Mouse (Mus musculus) layer of hippocampus, adult 8-10 months (tissue): ENCODE measurements around the gene Ppp1r9a. TPM values are rescaled to one million over a fixed set of nuclear protein-coding genes. Genes with fewer than 3 reads are reported as not detected.

Source experiments
- DNase-seq, 2 experiments: peaks; one replicate each; pipeline ENCODE4 v3.0.0; 2022; ENCODE audit warnings: low spot score in 2 of 2
- total RNA-seq, 4 experiments: library from RNA; stranded (reverse); gene quantifications; 2 replicates each; pipeline ENCODE4 v1.2.4; 2022

Gene Ppp1r9a
- total RNA-seq, 4 experiments from 2014 or later, result 151 to 181 (median 164) TPM

DNA sequence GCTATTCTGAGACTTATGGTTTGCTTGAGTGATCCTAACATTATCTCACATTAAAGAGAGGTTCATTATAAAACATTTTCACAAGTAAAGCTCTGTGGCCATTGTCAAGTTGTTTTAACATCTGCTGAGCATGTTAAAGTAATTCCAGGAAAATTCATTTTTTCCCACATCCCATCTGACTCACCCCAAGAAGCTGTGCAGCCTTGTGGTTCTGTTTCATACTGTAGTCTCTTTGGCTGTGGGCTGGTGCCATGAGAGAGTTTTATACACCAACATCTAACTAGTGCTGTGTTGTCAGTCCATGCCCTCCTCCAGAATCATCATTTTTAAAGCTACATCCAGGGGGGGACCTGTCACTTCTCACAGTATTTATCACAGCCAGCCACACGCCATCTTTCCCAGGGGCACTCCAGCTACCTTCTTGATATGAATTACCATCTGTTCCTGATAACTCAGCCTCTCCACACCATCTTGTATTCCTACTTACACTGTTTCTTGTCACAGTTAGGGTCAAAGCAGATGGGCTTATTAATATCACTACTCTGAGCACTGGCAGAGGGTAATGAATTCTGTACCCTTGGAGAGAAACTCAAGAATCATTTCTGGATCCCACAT, 252.7 kb downstream of the Ppp1r9a start:
- no peak for DNase-seq

DNA sequence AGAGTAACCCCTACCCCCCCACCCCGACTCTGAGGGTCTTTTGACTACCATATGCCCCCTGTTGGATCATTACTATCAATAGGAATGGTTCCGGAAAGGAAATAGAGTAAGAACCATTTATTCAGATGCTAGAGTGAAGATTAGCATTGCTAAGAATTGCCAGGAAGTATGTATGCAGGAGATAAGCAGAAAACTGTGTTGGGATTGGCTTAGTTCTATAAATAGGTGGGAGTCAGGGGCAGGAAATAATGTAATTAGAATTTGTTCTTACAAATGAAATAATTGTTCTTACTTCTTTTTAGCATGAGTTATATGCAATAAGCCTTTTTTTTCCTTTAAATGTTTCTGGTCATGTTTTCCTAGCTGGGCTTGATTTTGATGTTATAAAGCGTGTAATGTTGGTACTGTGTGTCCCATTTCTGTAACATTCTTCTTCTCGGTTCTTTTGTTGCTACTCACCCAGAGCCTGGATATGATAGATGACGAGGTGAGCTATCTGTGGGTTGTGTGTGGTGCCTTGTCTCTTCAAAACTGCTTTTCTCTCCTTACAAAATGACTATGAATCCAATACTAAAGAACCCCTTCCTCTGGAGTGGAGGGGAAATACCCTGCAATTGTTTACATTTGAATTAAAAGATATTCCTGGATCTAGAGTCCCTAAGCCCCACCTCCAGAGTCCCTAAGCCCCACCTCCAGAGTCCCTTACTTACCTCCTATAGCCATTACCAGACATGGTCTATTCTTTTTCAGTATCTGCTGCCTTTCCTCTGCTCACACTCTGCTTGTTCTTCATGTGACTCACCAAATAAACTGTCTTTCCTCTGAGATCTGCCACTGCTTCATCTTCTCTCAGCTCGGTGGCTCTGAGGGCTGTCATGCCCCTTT, 254.1 kb downstream of the Ppp1r9a start:
- no peak for DNase-seq

DNA sequence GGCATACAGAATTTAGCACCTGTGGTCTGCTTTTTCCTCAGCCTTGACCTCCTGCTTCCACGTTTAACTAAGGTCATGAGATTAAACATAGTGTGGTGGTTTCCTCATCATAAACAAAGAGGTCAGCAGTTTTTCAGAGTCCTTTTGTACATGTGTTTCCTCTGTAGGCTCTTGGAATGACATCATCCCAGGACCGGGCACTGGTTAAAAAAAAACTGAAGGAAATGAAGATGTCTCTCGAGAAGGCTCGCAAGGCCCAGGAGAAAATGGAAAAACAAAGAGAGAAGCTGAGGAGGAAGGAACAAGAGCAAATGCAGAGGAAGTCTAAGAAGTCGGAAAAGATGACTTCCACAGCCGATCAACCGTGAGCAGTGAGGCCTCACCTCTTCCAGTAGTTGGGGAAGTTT, 256.7 kb downstream of the Ppp1r9a start:
- no peak for DNase-seq

DNA sequence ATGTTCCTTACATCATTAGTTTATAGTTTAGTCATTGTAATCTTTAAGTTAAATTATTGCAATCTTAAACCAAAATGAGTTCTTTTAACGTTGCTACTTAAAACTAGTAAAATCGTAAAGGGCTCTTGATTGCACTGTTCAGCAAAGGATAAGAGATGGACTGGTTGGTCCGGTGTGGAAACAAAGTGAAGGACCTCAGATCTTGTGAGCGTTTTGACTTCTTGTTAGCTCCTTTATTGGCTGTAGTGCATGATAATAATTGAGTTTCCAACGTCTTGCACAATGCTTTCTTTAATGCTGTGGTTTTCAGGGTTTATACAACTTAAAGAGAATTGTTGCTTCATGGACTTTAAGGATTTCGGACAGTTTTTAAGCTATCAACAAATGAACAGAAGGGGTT, 259.3 kb downstream of the Ppp1r9a start:
- DNase-seq, result no peak

DNA sequence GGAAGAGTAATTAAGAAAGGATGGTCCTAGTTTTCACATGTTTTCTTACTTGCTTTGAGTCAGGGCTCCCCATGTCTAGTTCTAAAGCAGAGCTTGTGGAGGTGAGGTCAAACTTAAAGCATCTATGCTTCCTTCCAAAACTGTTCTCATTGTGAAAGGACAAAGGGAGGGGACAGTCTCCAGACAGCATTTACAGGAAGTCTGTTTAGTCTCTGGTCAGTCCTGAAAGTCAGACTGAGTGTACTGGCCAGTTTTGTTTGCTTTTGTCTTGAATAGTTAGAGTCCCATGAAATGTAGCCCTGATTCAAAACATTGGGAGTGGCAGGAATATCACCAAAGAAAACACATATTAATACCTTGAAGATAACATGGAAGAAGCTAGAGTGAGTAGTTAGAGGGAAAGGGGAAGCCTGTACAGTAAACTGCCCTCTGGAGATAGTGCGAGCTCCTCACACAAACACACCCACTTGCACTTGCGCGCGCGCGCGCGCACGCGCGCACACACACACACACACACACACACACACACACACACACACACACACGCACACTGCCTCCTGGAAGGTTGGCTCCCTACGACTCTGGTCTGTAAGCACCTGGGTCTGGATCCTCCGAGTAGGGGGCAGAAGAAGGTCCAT, 260.9 kb downstream of the Ppp1r9a start:
- no peak for DNase-seq

DNA sequence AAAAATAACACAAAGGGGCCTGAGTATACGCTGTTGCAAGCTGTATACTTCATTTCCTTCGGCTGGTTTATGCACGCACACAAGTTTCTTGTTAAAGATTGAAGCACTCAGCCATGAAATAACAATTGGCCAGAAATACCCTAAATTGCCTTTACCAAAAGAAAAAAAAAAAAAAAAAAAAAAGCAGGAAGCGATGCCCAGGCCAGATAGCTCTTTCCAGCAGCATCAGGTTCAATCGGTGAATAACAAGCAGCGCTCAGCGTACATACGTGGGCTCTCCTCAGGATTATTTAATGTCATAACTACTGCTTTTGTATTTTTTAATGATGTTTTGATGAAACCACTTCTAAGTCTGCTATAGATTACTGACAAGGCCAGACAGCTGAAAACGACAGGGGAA, 262.1 kb downstream of the Ppp1r9a start:
- no peak for DNase-seq

DNA sequence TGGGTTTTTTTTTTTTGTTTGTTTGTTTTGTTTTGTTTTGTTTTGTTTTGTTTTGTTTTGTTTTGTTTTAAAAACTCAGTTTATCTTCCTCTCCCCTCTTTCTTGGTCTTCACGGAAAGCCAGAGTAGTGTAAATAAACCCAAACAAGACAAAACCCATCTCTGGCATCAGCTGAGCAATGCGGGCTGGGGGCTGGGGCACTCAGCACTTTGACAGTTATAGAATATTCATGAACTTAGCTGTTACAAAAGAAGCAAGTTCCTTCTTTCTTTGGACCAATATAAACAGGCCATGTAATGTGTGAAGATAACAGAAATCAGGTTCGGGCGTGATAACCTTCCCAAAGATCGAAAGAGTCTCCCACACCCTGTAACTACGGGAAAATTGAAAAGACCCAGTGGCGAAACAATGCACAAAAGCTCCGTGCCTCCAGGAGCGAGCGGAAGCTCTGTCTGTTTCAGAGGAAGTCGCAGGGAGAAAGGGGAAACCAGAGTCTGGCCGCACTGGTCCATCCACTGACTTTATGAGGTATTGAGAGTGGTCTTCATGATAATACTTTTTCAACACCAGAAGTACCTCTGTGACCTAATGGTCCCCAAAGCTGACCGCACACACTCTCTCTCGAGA, 264.4 kb downstream of the Ppp1r9a start:
- no peak for DNase-seq

DNA sequence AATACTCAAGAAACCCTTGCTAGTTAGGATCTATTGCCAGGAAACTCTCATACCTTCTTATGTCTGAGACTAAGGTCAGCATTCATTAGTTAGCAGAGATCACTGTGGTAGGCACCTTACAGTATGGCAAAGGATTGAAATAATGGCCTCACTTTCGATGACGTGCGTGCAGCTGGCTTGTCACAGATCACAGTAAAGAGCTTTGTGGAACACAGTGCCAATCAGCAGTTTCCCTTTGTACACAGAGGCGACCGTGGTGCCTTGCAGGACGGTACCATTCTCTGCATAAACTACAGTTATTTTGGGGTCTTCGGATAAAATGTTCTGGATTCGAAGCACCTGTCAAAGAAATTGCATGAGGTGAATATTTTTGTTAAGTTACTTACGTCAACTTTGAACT, 265.4 kb downstream of the Ppp1r9a start:
- no peak for DNase-seq

DNA sequence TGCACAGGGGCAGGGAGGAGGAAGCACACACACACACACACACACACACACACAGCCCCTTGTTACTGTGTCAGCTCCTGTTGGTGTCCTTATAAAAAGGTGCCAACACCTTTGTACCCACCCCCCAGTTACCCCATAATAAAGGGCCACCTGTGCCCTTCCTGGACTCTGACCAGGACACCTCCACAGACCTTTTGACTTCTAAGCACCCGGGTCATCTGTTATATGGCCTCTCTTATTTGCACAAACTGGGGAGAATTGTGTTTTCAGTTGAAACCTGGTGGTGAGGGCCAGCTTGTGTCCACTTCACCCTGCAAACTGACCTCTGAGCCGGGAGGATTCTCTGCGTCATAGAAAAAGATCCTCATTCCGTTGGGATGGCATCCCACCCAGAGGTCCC, 268.7 kb downstream of the Ppp1r9a start:
- no peak for DNase-seq

DNA sequence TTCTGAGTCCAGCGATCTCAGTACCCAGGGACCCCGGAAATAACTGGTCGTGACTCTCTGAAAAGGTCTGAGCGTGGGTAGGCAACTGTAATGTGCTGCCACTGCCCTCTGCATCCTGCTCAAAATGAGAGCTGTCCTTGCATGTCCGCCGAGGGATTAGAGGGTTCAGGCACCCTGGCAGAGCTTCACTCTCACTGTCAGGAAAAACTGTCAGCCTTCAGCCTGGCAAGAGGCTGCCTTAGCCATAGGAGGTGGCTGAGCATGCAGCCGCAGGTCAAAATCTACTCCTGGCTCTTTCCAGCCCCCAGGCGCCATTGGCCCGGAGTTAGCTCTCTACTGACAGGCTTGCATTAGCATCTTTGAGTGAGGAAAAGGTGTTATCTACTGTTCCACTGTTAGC, 269.9 kb downstream of the Ppp1r9a start:
- no peak for DNase-seq

DNA sequence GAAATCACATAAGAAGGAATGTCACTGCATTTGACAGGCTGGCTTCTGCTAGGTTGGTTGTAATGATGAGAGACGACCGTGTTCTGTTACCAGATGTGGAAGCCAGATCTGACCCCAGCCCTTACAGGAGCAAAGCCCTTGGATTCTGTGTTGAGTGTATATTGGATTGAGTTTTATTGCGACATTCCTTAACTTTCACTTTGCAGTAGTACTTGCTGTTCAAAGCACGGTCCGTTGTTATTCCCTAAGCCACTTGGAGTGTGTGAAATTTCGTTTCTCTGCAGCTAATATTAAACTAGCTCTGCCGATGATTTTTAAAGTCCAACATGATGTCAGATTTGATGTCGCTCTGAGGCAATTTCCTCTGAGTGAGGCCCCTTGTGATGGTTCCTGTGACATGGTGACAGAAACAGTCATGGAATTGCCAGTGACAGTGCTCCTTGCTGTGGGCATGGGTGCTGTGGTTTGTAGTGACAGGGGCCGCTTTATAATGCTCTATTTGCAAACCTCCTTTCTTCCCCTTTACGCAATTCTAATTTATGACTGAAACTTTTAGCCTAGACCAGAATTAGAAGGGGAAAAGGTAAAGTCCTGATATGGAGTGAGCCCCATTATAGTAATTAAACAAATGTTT, 271.6 kb downstream of the Ppp1r9a start:
- DNase-seq, result no peak

DNA sequence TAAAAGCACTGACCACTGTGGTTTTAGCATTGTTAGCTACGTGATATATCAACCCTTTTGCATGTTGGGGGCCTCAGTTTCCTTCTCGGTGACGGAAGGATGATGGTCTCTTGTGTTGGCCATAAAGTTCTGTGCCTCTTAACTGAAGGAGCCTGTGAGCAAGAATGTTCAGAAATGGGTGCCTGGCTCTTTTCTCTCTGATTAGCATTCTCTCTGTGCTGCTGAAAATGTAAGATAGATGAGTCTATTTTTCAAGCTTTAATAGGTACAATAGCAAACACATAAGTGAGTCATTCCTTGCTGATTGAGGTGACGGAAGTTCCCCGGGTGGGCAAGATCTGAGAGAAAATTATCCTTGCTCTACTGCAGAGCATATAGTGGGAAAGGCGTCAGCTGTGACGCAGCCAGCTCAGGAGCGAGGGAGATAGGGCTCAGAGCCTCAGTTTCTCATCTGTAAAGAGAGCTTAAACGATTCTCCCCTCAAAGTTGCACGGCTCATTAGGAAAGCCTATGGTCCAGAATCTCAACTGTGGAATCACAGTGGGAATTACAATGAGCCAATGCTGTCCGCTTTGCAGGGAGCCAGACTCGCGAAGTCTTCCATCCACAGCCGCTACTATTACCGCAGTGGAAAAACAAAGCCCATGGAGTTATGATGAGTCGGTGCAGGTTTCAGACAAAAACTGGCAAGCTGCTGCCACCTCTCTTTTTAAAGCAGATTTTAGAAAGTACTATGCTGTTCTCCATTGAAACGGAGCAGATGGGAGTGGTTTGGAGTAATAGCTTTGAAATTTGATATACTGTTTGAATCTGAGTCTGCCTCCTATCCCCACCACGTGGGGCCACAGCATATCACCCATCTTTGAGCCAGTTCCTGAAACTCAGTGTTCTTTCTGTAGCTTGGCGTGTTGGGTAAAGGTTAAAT, 275.5 kb downstream of the Ppp1r9a start:
- DNase-seq, result peak in 1 of 2 experiments; percentile 8

DNA sequence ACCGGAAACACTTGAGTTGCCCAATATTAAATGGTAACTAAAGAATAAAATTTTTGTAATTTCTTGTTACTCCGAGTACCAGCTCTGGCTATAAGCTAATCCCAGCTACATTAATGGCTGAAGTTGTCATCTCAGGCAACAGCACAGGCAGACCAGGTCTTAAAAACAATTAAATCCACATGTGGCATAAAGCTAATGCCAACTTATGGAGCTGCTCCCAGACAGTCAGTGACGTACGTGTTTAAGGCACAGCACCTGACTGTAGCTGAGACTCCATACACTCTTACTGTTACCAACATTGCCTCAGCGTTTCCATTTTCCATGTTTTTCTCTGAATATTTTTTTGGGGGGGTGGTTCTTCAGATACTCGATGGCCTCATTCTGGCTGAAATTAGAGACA, 276.5 kb downstream of the Ppp1r9a start:
- DNase-seq, result no peak

DNA sequence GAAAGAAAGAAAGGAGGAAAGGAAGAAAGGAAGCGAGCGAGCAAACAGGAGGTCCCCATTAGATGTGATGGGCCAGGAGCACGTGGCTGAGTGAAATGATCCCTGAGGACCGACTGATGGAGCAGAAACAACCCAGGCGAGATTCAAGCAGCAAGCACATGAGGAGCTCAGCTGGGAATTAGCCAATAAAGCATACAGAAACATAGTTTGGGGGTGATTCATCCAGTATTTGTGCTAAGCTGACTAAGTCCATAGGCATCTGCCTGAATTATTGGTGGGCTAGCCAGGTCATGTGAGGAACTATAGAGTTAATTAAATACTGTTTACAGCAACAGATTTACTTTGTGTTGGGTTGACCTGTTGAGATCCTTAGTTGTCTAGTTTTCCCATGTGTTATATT, 277.9 kb downstream of the Ppp1r9a start:
- no peak for DNase-seq

DNA sequence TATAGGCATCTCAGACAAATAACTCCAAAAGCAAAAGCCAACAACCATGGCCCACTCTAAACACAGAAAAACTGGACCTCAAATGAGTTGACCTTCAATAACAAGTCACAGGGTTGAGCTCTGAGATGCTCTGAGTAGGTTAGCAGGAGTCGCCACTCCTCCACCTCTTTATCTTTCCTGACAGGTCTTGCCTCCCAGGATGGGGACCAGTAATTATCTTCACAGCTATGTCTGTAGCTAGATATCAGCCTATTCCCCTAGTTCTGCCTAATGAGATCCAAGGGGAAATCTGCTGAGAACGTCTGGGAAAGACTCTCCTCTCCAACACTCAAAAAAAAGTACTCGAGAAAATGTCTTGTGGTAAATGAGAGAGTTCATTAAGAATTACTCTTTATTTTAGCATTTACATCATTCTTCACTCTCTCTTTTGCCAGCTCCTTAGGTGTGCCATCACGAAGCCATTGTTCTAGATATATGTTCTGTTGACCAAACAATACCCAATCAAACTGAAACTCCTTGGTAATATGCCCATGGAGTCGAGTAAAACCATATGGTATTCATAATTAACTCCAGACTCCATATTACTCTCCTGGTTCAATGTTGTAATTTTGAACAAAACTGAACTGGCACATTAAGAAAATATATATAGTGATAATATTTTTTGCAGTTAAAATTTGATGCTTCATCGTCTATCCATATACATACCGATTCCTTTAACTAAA, 283.7 kb downstream of the Ppp1r9a start:
- DNase-seq, result no peak

DNA sequence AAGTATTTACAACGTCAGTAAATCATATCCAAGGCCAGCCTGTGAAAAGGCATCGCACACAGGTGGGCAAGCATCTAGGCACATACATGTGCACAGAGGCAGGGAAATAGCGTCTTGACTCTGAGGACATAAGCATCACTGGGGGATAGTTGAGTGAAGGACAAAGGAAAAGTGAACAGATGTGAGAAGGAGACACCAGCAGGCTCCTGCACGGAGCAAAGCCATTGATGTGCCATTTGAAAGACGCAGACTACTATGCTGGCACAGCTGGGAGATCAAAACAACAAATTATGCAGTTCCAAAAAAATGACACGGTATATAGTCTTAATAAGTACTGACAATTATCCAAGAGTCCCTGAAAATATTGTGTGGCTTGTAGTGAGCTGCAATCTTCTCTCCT, 284.9 kb downstream of the Ppp1r9a start:
- no peak for DNase-seq

DNA sequence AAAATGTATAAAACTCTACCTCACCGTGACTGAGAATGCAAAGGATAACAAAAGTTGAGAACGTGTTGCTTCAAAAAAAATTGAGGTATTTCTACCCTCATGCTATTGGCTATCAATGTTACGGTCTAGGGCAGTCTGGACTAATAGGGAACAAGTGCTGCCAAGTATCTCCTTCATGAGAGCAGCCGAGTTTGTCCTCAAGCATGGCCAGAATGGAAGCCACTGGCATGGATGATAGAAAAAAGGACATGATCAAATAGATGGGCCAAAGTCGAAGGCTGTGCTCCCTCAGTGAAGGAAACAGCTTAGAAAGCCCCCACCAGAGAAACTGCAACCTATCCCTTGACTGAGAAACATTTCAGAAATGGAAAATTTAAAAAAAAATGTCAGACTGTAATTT, 285.3 kb downstream of the Ppp1r9a start:
- no peak for DNase-seq

DNA sequence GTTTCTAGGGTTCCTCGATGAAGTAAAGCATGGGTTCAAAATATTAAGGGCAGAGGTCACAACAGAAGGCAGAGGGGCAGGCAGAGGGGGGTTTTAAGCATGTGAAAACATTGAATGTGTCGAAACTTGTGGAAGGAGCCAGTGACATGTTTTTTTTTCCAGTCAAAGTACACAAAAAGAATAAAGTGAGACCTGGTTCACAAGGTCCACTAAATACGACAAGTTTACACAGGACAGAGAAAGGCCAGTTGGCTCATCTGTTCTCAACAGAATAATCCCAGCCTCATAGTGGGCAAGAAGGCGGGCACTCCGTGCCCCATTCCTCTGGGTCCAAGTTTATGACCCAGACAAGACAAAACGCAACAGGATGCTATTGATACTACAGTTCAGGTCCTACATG, 286.2 kb downstream of the Ppp1r9a start:
- no peak for DNase-seq

DNA sequence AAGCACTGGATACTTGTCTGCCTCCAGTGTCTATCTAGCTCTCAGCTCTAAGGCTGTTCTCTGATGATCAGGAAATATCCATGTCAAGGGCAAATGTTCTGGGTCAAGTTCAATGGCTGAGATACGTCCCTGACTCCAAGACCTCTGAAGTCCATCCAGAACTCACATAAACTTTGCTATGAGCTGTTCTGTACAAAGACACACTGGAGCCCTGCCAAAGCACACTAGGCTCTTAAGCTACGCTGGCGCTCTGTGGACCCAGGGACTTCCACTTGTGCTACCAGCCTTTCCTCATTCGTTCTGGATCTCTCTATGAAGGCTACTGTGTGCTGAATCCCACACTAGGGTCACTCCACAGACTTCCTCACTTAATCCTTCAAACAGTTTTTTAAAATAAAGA, 286.8 kb downstream of the Ppp1r9a start:
- no peak for DNase-seq

DNA sequence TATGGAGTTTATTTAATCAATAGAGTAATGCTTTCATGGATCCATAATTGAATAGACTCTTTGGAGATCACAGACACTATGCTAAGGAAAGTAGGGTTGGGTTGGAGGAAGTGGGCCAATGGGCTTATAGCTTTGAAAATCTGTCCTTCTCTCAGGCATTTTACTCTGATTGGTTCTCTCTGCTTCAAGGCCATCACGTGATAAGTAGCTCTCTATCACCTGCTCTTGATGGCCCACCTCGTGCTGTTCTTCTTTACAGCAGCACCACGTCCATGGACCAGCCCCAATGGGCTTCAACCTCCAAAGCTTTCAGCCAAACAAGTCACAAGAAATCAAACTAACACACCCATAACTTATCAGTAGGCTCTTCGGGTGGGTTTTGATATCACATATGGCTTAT, 288.0 kb downstream of the Ppp1r9a start:
- DNase-seq, result no peak
